In the genomic region with DNA sequence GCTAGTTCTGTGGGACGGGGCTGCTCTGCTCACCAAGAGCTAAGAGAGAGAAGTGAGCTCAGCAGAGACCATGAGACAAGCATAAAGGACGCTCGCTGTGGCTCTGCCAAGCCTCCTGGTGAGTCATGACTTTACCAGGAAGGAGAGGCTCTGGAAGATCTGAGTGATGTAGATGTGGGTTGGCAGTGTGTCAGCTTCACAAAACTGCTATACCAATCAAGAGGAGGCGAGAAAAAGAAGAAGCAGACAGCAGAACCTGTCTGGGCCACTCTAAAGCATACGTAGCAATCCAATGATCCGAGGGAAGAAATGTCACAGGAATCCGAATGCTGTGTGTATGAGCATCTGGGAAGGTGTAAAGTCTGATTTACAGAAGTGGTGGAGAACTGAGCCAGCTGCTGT, we compare ENCODE assay signal across 10 mouse cellular contexts. TPM values are rescaled to one million over a fixed set of nuclear protein-coding genes. Genes with fewer than 3 reads are reported as not detected.
DNase-seq lines count a peak whose midpoint lies in the region; ATAC-seq and TF ChIP-seq lines count a peak whose summit lies in the region.
"Had no signal": no experiment of that assay in that cellular context is flagged by ENCODE, and none has a peak within 500 bp of the region (broad histone marks: within the 10 kb centered on the region; RNA-seq: fewer than 3 reads in every experiment).

No protein-coding gene starts in this region.

- H3K4me1 ChIP-seq in hindbrain, postnatal 0 days (ENCODE audit: insufficient read depth, low read length), result peaks cover 6% of the 10 kb centered on the region; the same call in 1 of the 2 replicates
- peaks cover 20% of the 10 kb centered on the region for H3K4me1 ChIP-seq in hindbrain, embryonic 10.5 days (replicated peaks)
- peaks cover 3% of the 10 kb centered on the region; the same call in 1 of the 2 replicates for H3K4me1 ChIP-seq in heart, embryonic 16.5 days (ENCODE audit: control insufficient read depth, insufficient read depth, low read length)
- no peaks in the 10 kb centered on the region for H3K4me1 ChIP-seq in intestine, postnatal 0 days (replicated peaks; ENCODE audit: control insufficient read depth, insufficient read depth, low read length)

- H3K4me2 ChIP-seq in hindbrain, postnatal 0 days (ENCODE audit: low read depth, low read length), result no peak overlapping the region
- H3K4me2 ChIP-seq in heart, embryonic 16.5 days (ENCODE audit: low read depth, low read length), result no peak overlapping the region
- no peak overlapping the region for H3K4me2 ChIP-seq in intestine, postnatal 0 days (replicated peaks; ENCODE audit: low read depth)

- H3K27ac ChIP-seq in hindbrain, postnatal 0 days, result no peak overlapping the region
- no peak overlapping the region; the same call in 1 of the 2 replicates for H3K27ac ChIP-seq in hindbrain, embryonic 10.5 days
- no peak overlapping the region for H3K27ac ChIP-seq in heart, embryonic 16.5 days (ENCODE audit: low read length)
- H3K27ac ChIP-seq in intestine, postnatal 0 days (ENCODE audit: low read depth, low read length), result no peak overlapping the region

- DNase-seq in hindbrain, postnatal 0 days (ENCODE audit: low spot score), result peak; percentile 32
- no peak for DNase-seq in hindbrain, embryonic 10.5 days (ENCODE audit: low spot score)
- DNase-seq in adrenal gland, postnatal 14 days, result peak; percentile 69
- peak; percentile 51 for DNase-seq in lung, postnatal 14 days
- DNase-seq in thymus, postnatal 10 days (ENCODE audit: low spot score in 2 of 2), result no peak

- WGBS in hindbrain, postnatal 0 days, result 42% methylated on average over 7 of the region's 7 CpGs
- WGBS in hindbrain, embryonic 10.5 days, result 66% methylated on average over 7 of the region's 7 CpGs
- WGBS in heart, embryonic 16.5 days, result 37% methylated on average over 7 of the region's 7 CpGs
- WGBS in intestine, postnatal 0 days, result 52% methylated on average over 7 of the region's 7 CpGs

- no peaks in the 10 kb centered on the region for H3K27me3 ChIP-seq in hindbrain, postnatal 0 days (ENCODE audit: insufficient read depth, low read length)
- H3K27me3 ChIP-seq in hindbrain, embryonic 10.5 days (ENCODE audit: insufficient read depth, poor library complexity, severe bottlenecking), result no peaks in the 10 kb centered on the region
- H3K27me3 ChIP-seq in heart, embryonic 16.5 days (ENCODE audit: control insufficient read depth, insufficient read depth, low read length), result no peaks in the 10 kb centered on the region
- H3K27me3 ChIP-seq in intestine, postnatal 0 days (replicated peaks; ENCODE audit: control insufficient read depth, insufficient read depth, low read length), result no peaks in the 10 kb centered on the region

- no peak overlapping the region for H3K4me3 ChIP-seq in hindbrain, postnatal 0 days (ENCODE audit: low read length)
- H3K4me3 ChIP-seq in hindbrain, embryonic 10.5 days, result no peak overlapping the region
- no peak overlapping the region for H3K4me3 ChIP-seq in heart, embryonic 16.5 days (ENCODE audit: low read length)
- H3K4me3 ChIP-seq in intestine, postnatal 0 days (ENCODE audit: low read depth, low read length), result no peak overlapping the region

- H3K36me3 ChIP-seq in hindbrain, postnatal 0 days (ENCODE audit: insufficient read depth, low read length), result no peaks in the 10 kb centered on the region
- no peaks in the 10 kb centered on the region for H3K36me3 ChIP-seq in hindbrain, embryonic 10.5 days
- H3K36me3 ChIP-seq in heart, embryonic 16.5 days (ENCODE audit: control insufficient read depth, insufficient read depth), result no peaks in the 10 kb centered on the region
- H3K36me3 ChIP-seq in intestine, postnatal 0 days (ENCODE audit: control insufficient read depth, insufficient read depth), result no peaks in the 10 kb centered on the region

- no peak for ATAC-seq in hindbrain, postnatal 0 days
- ATAC-seq in heart, embryonic 16.5 days (replicated peaks; ENCODE audit: extremely low read depth, insufficient read depth, low FRiP score), result peak; percentile 41; the same call in 1 of the 2 replicates
- ATAC-seq in inflammation-experienced regulatory T-cells, adult 6 months, result no peak
- no peak for ATAC-seq in intestine, postnatal 0 days

- H3K9me3 ChIP-seq in hindbrain, postnatal 0 days (ENCODE audit: low read length), result no peaks in the 10 kb centered on the region
- no peaks in the 10 kb centered on the region for H3K9me3 ChIP-seq in hindbrain, embryonic 10.5 days
- H3K9me3 ChIP-seq in heart, embryonic 16.5 days (replicated peaks; ENCODE audit: control insufficient read depth, low read length), result no peaks in the 10 kb centered on the region
- no peaks in the 10 kb centered on the region for H3K9me3 ChIP-seq in intestine, postnatal 0 days (ENCODE audit: control insufficient read depth)

- no peak for TF ChIP-seq CTCF in hindbrain, postnatal 0 days (IDR thresholded peaks at IDR 0.05; ENCODE audit: low read depth)
- no peak for TF ChIP-seq CTCF in intestine, postnatal 0 days (IDR thresholded peaks at IDR 0.05; ENCODE audit: low read depth)

- H3K9ac ChIP-seq in hindbrain, postnatal 0 days (replicated peaks; ENCODE audit: low read length), result no peak overlapping the region
- no peak overlapping the region for H3K9ac ChIP-seq in heart, embryonic 16.5 days (ENCODE audit: low read length)
- H3K9ac ChIP-seq in intestine, postnatal 0 days (ENCODE audit: low read depth, low read length), result no peak overlapping the region

RNA-seq across cellular contexts. Expression of gene Fam50b, which starts 19.2 kb away (rescaled TPM):
- total RNA-seq in hindbrain, postnatal 0 days (2014; rRNA removed), result not detected in 2 replicates
- polyA plus RNA-seq in hindbrain, postnatal 0 days (2015; fragmentation: Nextera tagmentation; extraction: Ambion mirVana), result 0.19 TPM in 1 of 2 replicates, not detected in the other
- 0.12 TPM in 1 of 2 replicates, not detected in the other for polyA plus RNA-seq in hindbrain, embryonic 10.5 days (2016; fragmentation: Nextera tagmentation; extraction: Ambion mirVana)
- total RNA-seq in adrenal gland, postnatal 14 days (2021), result not detected in 2 replicates
- polyA plus RNA-seq in heart, embryonic 16.5 days (2015; fragmentation: Nextera tagmentation; extraction: Ambion mirVana), result not detected in 2 replicates
- polyA plus RNA-seq in inflammation-experienced regulatory T-cells, adult 6 months (2017; shearing (Covaris generic)), result not detected
- 0.16 and 0.20 TPM in 2 replicates for polyA plus RNA-seq in intestine, postnatal 0 days (2015; fragmentation: Nextera tagmentation; extraction: Ambion mirVana)
- total RNA-seq: heart, postnatal 36 days; neutrophil, adult 5-6 weeks had no signal

Comparison
In these comparisons a context has a peak if more than half of its experiments do, and no peak if none do; other contexts are left out.
1. DNase-seq: peak in hindbrain, postnatal 0 days (single experiment), adrenal gland, postnatal 14 days (single experiment) and lung, postnatal 14 days (single experiment); none in hindbrain, embryonic 10.5 days (single experiment) and thymus, postnatal 10 days (0 of 2).